Mouse (Mus musculus) spleen, postnatal 10 days (tissue): Measurements from ENCODE around the gene Slc25a48.

Source experiments
- DNase-seq, 2 experiments: peaks; one replicate each; pipeline ENCODE4 v3.0.0; 2021 to 2022; ENCODE audit warnings: low spot score in 2 of 2

Gene Slc25a48

DNA sequence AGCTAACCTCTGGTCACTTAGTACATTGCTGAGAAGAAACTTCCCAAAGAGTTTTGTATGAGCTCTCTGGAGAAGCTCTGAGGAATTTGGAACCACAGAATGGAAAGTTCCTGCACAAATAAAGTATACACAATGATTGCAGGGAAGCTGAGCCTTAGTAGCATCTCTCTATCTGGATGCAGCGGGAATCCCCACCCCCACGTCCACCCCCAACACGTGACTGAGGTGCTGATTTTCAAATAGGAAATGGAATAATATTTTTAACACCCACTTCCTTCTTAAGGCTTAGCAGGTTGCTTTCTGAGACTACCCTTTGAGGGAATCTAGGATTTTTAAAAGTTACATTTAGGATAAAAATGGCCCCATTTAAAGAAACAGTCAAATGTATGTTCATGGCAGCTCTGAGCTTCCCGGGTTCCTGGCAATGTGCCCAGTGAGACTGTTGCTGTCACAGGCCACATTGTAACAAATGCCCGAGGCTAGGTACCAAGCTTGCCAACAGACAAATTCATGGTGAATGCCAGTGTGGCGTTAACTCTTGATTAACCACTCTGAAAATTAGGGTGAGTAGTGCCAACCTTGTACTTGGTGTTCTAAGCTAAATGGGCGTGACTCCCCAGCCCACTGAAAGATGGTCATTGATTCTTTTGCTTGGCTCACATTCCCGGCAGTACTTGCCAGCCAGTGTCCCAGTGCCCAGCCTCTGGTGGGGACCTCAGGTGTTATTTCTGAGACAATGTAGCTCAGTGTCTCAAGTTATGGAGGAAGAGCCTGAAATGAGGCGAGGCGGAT, 11.3 kb downstream of the Slc25a48 start:
- no peak for DNase-seq

DNA sequence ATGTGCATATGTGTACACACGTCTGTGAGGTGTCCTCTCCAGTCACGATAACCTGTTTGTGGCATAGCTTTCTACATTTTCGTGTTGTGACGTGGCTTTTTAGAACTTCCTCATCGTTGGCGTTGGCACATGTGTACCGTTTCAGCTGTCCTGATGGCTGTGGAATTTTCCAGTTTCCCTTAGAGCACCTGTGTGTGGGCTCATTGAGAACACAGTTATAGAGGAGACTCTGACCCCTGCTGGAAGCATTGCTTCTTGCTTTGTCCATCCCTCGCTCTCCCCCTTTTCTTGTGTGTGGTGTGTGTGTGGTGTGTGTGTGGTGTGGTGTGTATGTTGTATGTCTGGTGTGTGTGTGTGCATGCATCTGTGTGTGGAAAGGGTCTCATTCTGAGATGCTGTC, 11.9 kb downstream of the Slc25a48 start:
- DNase-seq: no peak

DNA sequence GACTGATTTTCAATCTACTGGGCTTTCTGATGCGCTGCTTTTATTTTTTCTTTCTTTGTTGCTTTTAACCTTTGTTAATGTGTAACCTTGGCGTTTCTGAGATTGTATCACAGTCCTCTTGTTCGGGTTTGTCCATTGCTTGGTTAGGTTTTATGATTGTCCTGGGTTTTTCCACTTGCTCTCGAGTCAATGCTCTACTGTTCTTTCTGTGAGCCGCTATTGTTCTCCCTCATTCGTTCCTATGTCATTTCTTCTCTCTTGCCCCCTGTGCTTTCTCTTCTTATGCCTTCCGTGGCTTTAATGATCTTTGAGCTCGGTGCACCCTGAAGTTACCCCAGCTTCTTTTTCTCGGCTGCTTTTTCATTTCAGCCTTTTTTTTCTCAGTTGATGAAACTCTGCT, 19.8 kb downstream of the Slc25a48 start:
- DNase-seq: no peak

DNA sequence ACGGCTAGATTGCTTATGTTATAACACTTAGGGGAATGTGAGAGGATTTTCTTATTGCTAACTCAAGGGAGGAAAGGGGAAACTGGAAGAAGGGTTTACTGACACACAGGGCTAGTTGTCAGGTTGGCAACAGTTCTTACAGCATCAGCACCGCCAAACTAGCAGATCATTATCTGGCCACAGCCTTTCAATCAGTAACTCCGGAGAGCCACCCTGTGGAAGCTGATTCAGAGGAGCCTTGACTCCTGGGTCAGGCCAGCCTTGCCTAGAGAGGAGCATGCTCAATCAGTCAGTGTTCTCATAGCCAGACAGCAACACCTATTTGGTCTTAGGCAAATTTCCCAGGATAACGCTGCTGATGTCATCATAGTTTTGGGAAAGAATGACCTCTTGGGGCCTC, 23.3 kb downstream of the Slc25a48 start:
- DNase-seq: no peak

DNA sequence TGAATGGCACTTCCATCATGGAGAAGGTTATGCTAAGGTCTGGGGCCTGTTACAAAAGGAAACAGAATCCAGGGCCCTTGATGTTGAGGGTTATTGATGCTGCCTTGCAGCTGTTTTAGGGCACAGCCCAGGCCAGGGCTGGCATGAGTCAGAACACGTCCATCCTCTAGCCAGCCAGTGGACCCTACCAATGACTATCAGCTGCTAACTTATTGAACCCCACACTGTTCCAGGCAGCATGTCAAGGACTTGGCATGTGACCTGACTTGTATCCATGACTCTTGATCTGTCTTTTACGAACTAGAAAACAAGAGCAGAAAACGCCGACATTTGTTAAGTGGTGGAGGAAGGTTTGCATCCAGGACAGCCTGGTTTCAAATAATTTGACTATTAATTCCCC, 24.6 kb downstream of the Slc25a48 start:
- no peak for DNase-seq

DNA sequence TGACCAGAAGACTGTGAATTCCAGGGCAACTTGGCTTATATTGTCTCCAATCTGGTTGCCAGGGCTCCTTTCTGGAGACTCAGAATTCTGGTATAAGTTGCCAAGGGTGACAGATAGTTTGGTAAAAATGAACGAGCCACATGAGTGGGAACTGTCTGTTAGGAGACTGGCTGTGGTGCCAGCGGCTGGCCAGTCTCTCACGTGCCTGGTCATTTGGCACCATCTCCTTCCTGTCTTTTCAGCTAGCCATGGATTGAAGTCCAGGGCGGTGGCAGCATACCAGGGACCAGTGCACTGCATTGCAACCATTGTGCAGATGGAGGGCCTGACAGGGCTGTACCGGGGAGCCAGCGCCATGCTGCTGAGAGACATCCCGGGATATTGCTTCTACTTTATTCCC, 25.1 kb downstream of the Slc25a48 start:
- no peak for DNase-seq

DNA sequence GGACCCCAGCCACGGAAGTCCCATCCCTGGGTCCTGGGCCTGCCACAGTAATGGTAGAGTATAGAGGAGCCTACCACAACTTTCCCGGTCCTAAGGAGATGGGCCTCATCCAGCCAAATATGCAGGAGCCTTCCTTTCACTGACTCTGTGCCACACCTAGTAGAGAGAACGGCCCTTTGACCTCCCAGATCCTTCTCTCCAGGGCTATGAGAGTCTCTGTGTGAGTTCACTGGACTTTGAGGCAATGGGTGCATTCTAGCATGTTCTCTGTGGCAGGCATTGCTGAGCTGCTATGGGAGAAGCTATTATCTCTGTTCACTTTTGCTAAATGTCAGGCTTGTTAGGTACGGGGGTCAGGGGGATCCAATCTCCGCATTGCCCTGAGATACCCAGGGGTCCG, 25.6 kb downstream of the Slc25a48 start:
- no peak for DNase-seq

DNA sequence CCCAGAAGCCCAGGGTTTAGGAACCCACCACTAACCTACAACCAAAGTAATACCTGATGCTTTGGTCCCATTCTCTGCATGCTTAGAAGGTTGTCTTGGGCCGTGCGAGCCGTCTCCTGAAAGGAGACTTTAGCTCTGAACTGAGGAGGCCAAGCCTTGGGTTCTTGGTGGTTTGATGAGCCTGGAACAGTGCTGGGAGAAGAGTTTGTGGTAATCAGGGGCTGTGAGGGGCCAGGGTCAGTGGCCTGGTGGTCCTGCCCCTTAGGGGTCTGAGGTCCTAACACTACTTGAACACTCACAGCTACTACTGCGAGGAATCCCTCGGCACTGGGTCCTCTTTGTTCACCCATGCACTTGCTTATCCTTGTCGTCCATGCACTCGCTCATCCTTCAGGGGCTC, 29.6 kb downstream of the Slc25a48 start:
- DNase-seq: no peak

DNA sequence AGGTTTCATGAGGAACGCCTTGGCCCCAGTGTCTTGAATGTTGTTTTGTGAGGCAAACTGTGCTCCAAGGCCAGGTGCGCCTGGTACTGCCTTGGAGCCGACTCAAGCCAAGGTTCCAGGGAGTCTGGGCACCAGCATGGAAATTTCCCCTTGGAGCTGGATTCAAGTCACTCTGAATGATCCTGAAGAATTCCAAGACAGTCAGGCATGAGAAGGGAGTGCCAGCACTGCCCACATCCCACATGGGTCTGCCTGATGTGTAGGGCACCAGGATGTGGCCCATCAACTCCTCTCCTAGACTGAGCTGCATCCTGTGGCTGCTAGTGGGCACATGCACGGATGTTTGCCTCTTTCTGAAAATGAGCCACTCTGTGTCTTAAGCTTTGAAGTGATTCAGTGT, 30.4 kb downstream of the Slc25a48 start:
- DNase-seq: no peak

DNA sequence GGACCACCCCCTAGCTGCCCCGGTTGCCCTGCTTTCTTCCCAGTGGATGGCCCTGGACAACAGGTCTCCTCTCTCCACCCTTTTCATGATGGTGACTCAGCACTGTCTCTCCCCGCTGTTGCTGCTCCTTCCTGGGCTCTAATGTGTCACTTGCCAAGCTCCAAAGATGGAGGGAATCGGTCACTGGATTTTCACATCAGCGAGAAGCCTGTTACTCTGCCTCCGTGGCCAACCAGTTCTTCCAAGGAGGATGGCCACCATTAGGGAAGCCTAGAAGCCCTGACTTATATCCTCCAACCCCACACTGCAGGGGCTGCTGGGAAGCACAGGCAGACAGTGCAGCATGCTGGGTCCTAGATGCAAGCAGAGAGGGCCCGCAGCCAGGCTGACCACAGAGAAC, 33.1 kb downstream of the Slc25a48 start:
- DNase-seq: no peak

DNA sequence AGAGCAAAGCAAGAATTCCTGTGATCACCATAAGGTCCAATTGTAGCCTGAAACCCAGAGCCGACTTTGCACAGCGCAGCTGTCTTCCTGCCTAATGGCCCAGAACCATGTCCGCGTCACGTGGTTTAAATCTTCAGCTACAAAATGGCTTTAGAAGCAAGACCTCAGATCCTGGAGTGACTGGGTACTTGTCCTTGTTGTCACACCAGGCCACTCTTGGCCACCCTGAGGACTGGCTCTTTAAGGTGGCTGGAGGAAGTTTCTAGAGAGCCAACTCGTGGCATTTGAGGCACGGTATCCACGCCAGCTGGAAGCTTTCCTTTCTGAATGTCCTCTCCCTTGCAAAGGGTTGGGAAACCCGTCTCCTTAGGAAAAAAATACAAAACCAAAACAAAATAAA, 33.8 kb downstream of the Slc25a48 start:
- DNase-seq: no peak

DNA sequence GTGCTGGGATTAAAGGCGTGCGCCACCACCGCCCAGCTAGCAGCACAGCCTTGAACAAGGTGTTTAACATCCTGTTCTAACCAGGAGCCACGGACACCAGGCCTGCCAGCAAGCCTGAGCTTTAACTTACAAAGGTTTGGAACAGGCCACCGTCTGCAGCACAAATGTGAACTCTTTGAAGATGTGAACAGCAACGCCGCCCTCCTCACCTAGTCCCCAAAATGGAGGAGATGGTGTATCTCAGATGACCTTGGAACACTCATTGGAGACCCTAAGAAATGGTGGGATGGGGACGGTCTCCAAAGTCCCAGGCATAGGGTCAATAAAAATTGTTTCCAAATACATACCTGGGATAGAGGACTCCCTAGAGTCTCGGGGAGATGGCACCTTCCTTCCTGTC, 34.5 kb downstream of the Slc25a48 start:
- DNase-seq: no peak

DNA sequence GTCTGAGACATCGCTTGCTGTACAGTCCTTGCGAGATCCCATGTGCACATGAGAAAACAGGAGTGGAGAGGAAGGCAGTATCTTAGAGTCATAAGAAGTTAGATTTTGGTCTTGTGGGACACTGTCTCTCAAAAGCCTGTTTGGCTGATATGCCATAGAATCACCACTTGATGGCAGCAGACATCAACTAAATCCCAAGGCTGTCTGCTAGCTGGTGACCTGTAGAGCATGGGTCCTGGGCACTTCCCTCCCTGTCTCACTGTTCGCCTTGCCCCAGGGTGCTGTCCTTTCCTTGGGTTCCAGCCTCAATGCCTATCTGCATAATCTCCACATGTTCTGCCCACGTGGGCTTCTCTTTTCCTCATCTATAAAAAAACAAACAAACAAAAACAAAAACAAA, 37.2 kb downstream of the Slc25a48 start:
- DNase-seq: peak in 1 of 2 experiments; percentile 42

DNA sequence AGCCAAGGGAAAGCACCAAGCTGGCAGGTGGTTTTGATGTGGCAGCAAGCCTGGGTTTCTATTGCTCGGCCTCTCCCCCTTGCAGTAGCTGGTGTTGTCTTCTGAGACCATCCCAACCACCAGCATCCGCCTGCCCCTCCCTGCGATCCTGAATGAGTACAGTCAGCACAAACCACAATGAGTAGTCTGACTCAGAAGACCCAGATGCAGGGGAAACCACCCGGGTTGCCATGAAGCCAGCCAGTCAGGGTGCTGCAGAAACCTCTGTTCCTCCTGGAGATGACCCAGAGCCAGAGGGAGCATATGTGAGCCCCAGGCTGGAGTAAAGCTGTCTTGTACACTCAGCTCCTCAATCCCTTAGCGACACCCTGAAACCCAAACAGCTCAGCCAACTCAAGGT, 38.6 kb downstream of the Slc25a48 start:
- DNase-seq: peak in 1 of 2 experiments; percentile 31

DNA sequence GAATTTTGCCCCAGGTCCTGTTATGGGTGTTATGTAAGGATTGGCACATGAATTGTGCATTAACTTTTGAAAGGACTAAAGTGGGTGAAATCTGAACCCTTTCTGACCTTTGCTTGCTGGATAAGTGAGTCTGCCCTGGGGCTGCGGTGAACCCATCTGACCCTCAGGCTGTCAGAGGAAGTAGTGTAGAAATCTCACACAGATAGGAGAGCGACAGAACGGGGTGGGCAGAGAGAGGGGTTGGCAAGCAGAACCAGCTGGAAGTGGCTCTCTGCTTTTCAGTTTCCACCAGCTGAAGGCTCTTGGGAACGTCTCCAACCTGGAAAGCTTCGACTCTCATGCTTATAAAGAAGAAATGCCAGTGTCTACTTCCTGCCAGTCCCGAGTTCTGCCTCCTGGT, 39.1 kb downstream of the Slc25a48 start:
- no peak for DNase-seq

DNA sequence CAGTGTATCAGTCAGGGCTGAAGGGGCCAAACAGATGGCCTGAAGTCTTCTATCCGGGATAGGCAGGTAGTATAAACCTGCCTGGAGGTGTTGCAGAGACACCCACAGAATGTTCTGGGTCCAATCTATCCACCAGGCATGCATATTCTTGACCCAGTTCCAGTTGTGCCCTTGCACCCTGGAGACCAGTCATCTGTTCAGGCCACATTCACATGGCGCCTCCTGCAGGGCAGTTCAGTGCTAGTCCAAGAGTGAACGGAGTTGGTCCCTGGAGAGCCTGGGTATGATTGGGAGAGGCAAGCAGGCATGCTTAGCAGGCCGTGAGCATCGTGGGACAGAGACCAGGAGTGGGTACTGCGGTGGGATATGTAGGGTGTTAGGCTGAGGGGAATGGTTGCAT, 39.9 kb downstream of the Slc25a48 start:
- DNase-seq: no peak

DNA sequence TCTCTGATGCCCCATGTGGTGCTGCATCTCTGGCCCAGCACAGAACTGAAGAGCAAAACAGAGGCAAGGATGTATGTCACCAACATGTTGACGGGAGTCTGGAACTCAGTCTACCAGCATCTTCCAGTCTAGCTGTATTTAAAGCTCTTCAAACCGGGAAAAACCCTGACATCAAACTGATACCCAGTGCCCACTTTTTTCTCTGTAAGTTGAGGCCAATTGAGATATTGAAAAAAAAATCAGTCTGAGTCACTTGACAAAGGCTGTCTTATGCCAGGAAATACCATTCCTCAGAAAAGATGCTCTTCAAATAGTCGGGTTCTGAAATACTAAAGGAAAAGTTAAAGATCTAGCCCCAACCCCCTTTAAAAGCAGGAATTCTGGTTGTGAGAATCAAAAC, 44.0 kb downstream of the Slc25a48 start, which contains the start of gene Il9:
Gene Il9, minus strand, starts transcription at position 101 of the 400 bp plus-strand sequence.
- no peak for DNase-seq

DNA sequence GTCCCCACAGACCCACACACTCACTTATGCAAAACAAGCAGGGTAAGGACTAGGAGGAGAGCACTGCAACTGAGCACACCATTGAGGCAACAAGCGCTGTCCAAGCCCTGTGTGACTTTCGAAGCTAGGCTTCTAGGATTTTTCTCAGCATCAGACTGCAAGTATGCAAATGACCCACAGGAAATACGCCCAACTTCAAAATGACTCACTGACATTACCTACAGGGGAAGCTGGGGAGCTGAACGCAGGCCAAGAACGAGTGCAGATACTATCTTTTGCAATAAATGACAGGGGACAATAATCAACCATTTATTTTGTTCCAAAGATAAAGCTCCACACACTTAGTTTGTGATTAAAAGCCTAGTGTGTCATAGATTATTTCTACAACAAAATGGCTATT, 49.9 kb downstream of the Slc25a48 start:
- no peak for DNase-seq

DNA sequence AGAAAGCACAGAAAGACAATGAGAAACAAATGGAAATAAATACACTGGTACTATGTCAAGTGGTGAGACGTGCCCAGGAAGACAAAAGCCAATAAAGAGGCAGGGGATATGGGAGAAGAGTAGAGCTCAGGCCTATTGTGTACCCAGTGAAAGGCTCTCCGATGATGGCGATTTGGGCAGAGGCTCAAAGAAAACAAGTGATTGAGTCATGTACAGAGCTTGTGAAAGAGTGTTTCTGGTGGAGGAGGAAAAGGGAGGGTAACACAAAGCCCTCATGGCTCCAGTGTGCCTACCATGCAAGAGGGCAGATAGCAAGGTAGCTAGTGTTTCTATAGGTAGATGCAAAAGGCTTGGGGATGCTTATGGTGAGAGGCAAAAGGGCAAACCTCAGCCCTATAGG, 56.3 kb downstream of the Slc25a48 start:
- DNase-seq: no peak

DNA sequence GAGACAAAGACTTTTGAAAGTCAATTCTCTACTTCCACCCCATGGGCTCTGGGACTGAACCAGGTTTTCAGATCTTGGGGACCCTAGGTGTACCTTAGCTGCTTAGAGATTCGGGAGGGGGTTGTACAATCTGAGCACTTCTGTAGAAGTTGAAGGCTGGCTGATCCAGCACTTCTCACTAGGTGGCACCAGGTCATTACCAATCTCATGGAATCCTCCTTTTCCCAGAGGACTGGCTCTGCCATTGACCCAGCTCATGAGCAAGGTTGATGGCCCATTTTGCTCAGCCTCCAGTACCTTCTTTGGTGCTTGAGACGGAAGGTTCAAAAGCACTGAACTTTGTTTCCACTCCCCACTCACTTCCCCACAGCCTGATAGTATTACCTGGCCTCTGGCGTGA, 62.0 kb downstream of the Slc25a48 start:
- no peak for DNase-seq

DNA sequence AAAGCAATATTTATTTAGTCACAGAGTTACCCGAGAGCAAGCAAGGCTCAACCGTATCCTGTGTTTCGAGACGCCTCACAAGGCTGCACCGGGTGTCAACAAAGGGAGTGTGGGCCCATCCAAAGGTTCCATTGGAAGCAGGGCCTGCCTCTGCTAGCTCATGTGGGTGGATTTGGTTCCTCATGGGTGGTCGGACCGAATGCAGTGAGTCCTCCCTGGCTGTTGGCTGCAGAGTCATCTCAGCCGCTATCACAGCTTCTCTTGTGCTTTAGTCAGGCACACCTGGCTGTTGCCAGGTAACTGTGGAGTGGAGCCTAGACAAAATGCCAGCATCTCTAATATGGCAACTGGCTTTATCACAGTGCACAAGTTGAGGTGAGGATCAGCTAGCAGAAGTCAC, 62.5 kb downstream of the Slc25a48 start:
- no peak for DNase-seq

DNA sequence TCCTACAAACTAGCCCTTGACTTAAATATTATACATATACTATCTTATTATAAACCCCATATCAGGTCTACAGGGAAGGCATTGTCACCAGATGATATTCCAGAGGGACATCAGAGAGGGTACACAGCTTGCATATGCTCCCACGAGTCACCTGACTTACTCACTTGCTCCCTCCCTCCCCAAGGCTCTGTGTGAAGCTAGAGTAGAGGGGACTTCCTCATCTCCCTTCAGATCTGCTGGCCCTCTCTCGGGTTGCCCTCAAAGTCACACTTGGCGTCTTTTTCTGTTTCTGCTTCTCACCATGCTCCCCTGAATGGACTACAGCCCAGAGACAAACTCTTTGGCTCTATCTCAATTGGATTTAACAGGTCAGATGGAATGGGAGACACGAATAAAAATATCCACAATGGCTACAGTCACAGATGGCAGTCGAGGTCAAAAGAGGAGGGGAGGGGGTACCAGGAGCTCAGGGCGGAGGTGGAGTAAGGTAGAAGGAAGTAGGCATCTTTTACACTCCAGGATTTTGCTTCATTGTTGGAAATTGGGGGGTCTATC, 63.8 kb downstream of the Slc25a48 start:
- DNase-seq: no peak

DNA sequence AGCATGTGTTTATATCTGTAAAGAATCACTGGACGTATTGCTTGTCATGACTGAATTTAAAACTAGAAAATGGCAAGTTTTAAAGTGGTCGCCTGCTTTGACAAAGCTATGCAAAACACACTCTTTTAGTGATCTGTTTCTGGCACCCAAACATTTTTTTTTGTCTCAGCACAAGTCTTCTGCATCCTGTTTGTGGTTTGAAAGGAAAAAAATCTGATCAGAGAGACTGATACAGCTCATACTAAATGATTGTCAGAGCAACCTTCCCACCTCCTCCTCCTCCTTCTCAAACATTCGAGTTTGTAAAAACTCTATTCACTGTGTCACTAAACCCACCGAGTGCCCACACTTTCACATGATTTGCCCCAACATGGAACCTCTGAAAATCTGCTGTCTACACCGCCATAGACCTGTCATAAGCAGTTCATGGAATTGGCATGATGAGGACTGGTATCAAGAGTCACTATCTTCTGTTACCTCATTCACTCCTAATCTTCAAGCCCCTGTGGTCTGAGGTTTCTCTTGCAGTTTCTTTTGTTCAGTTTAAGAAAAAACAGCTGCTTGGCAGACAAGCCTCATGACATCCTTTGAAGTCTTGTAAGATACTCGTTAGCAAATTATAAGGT, 68.8 kb downstream of the Slc25a48 start:
- DNase-seq: no peak
